Mouse (Mus musculus): Measurements from ENCODE around the gene Phf2.

Phf2 gene

DNA sequence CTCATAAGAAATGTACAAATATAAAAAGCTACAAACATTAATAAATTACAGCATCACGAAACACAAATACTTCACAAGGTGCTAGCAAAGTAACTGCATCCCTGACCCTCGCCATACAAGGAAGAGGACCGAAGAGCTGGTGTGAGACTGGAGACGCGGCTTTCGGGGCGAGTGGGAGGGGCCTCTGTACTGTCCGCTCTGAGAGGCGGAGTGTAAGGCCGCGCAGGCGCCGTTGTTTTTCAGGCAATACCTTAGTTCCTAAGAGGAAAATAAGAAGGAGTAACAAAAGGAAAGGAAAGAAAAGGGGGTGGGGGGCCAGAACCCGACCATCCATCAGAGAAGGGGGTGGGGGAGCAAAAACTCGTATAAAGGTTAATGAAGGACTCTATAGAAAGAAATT, 68.7 kb downstream of the Phf2 start:
- no peak for DNase-seq (ENCODE audit: low spot score in 2 of 2)

DNA sequence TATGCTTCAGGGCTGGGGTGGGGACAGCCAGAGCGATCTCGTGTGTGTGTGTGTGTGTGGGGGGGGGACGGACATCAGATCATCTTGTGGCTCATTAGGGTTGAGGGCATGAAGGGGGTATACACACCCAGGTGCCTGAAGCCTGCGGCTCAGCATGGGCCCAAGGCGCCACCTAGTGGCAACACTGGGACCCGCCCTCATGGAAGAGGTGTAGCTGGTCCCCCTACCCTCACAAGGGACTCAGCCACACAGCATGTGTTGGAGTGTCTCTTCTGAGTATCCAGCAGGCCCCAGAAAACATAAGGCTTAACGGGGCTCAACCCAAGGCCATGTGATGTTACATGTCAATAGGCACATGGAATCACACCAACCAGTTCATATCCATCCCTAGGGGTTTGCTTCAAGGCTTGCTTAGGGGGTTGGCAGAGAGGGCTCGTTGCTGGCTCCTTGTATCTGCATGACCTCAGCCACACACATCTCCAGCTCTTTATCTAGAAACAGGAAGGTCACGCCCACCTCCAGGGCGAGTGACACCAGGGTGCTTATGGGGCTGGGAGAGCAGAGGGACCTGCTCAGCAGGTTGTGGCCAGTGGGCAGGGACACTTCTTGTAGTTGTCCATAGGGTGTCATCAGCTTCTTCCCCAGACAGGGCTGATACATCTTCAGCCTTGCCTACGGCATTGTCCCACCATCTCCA, 69.9 kb downstream of the Phf2 start:
- peak; percentile 38 to 65 for DNase-seq (ENCODE audit: low spot score in 2 of 2)

DNA sequence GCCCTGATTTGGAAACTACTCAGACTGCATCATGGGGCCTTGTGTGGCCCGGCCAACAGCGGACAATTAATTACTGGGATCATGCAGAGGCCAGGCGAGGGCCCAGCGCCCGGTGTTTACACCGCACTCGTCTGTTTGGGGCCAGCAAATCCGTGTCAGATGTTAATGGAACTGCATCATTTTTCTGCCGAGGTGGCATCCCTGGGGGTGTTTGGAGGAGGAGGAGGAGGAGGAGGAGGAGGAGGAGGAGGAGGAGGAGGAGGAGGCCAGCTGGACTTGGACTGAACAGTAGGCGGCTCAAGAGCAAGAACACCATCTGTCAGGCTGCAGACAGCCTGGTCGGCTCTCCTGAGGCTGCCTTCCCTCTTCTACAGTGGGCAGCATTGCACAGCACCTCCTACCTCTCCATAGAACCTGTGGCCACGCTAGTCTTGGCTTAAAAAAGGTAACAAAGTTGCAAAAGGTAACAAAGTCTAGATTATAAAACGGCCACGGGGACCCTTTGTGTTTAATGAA, 72.6 kb downstream of the Phf2 start:
- DNase-seq (ENCODE audit: low spot score in 2 of 2) = no peak

DNA sequence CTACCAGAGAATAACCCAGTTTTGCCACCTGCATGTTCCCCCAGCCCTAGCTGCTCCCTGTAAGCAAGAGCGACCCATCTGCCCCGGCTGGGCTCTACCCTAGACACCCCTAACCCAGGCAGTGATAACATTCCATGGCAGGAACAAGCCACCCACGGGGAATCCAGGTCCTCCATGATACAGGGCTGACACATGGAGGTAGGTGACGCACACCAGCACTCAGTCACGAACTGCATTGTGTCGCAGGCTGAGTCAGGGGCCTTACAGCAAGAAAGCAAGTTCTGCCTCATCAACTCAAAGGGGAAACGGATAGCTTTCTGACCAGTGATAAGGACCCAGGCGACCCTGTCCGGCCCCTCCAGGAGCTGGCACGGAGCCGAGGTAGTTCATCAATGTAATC, 74.0 kb downstream of the Phf2 start:
- DNase-seq (ENCODE audit: low spot score in 2 of 2) = no peak

DNA sequence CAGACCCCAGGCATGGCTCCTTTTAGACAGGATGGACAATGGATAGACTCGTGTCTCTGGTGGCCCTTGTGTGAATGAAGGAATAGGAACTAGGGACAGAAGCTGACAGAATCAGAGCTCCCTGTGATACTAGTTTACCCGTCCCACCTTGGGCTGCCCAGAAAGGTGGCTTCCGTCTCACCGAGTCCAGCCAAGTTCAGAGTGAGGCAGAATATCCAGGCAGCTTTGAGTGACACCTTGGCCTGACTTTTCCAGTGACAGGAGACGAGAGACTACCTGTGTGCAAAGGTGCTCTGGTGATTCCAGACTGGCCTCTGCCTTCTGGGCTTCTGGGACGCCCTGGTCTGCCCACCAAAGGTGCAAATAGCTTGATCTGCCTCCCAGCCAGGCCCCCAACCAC, 75.2 kb downstream of the Phf2 start:
- no peak for DNase-seq (ENCODE audit: low spot score in 2 of 2)

DNA sequence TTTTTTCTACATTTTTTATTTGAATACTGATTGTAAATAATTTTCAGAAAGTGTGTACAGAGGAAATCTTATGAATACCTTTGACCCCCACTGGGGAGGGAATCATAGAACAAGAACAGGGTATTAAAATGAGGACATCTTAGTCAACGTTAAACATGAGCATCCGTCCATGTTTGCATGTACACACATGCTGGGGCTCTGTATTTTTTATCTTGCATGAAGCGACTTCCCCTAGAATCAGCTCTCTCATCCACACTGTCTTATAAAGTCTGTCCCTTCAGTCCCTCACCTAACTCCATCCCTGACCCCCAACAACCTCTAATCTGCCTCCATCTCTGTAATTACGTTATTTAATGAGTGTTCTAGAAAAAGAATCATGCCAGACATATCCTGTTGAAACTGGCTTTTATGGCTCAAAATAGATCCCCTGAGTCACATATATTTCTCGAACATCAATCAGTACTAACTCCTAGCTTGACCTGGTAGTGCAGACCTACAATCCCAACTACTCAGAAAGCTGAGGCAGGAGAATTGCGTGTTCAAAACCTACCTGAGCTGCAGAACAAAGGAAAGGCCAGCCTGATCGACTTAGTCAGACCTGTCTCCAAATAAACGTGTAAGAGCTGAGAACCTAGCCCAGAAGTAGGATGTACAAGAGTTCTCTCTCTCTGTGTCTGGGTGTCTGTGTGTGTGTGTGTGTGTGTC, 86.2 kb downstream of the Phf2 start:
- no peak for DNase-seq (ENCODE audit: low spot score in 2 of 2)

DNA sequence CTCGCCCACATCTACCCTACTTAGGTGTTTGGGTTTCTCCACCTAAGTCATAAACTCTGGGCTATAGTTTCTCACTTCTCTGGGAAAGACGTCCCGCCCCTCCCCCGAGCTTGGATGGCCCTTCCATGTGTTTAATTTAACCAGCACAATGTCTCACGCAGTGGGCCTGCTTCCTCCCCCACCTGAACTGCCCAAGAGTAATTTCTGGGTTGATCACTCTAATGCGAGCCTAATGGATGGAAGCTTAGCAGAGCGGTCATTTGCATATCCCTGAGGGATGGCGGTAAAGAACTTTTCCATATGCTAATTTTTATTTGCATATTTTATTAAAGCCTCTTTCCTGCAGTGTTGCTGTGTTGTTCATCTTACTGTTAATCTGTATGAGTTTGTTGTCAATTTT, 86.8 kb downstream of the Phf2 start:
- DNase-seq (ENCODE audit: low spot score in 2 of 2) = no peak

DNA sequence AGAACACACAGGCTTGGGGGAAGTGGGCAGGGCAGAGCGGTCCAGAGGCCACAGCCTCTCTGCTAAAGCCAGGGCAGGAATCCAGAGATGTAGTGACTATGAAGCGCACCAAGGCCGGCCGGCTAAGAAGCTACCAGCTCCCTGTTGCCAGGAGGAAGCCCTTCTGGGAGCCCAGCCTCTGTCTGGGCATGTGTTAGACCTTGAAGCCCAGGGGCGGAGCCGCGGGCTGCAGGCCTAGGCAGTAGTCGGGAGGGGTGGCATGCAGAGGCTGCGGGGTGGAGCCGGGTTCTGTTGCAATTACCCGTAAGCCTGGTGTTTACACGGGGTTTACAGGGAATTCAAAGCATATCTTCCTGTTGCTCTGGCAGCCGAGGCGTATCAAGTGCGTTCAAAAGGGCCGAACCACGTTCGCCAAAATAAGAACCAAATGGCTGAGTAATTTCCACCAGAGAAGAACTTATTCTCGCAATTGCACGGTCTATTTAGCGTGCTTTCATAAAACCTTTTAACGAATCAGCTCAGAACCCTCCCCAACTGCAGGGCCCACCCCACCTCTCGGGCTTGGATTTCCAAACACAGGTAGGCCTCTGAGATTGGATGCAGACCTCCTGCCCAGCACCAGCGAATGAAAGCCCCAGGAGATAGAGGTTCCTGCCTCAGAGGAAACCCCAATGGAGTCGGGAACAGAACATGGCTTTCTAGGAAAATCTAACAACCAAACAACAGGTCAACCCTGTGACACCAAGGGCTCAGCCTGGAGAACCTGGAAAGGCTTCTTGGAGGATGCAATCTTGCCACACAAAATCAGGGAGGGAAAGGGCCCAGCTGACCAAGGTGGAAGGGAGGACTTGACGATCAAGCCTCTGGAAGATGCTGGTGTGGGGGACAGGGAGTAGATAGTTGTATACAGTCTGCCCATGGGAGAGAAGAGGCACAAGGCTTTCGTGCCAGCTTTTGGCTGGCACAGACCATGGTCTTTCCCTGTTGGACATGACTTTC, 87.9 kb downstream of the Phf2 start:
- DNase-seq (ENCODE audit: low spot score in 2 of 2) = no peak

DNA sequence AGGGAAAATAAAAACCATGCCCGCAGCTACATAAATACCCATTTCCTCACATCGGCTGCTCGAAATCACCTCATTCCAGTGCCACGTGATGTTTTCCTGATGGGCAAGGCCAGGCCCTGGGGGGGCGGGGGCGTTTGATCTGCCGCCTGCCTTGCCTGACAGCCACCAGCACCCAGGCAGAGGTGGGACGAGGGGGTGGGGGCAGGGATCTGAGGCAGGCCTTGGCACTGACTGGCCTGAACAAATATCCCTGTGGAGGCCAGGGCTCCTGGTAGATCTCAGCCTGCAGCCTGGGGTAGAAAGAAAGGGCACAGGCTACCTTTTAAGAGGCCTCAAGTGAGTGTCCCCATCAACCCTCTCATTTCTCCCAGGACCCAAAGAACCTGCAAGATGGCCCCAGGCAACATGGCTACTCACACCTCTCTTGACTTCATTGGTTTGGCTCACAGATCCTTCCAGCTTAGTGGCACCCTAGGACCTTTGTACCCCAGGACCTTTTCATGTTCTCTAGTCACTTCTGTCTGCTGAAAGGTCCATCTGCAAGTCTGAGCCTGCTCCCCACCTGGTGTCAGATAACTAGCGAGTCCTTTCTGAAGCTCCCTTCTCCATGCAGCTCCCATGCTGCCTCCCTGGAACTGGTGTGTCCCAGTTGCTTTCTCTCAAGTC, 90.4 kb downstream of the Phf2 start:
- no peak for DNase-seq (ENCODE audit: low spot score in 2 of 2)

DNA sequence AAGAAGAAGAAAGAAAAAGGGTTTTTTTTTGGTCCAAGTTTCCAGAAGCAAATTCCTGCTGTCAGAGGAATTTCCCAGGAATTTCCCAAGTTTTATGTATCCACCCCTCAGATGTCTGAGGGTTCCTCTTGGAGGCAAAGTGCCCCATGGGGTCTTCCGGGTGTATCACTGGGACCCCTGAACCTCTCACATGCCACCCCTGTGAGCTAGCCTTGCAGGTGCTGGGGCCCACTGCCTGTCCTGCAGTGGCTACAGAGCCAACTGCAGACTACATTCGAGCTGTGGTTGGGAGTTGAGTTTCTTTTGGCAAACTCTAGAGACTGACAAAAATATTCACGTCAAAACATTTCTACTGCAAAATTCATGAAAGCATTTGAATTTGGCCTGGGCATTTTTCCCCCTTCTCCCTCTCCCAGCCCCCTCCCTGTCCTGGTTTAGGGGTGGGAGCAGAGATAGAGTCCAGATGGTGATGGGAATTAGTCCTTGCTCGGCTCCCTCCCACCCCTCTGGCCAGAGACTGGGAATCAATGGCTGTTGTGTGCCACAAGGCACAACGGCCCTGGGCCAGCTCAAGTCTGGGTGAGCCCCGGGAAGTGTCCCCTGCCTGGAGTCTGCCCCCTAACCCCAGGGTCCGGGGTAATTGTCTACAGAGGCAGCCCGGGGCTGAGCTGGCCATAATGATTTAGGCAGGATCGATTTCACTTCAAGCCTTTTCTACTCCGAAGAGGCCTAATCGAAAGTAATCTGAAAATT, 91.2 kb downstream of the Phf2 start:
- DNase-seq (ENCODE audit: low spot score in 2 of 2) = no peak

DNA sequence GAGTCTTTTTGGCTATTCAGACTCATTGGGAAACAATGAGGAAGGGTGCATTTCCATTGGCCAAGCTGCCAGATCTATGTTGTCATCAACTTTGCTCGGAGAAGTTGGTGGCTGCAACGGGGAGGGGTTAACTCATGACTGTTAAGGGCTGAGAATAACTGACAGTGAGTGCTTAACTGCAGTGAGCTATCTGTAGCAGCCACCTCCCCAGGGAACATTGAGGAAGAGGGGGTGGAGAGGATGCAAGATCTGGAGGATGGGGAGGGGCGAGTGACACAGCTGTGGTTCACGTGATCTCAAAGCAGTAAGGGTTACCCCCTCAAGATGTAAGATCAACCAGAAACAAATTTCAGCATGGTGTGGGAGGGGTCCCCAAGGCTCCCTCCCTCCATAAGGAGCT, 92.8 kb downstream of the Phf2 start:
- no peak for DNase-seq (ENCODE audit: low spot score in 2 of 2)

DNA sequence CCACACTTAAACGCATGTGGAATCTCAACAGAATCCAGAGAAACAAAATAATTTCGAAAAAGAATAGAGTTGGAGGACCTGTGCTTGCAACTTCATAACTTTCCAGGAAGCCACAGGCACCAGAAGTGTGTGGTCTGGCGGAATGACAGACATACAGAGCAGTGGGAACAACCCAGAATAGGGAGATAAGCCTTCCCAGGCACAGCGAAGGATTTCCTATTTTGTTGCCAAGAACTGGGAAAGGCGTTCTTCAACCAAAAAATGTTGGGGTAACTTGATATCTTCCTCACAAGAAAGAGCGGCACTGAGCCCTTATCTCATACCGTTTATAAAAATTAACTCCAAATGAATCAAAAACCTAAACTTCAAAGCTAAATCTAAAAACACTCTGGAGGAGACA, 96.4 kb downstream of the Phf2 start:
- DNase-seq (ENCODE audit: low spot score in 2 of 2) = no peak

DNA sequence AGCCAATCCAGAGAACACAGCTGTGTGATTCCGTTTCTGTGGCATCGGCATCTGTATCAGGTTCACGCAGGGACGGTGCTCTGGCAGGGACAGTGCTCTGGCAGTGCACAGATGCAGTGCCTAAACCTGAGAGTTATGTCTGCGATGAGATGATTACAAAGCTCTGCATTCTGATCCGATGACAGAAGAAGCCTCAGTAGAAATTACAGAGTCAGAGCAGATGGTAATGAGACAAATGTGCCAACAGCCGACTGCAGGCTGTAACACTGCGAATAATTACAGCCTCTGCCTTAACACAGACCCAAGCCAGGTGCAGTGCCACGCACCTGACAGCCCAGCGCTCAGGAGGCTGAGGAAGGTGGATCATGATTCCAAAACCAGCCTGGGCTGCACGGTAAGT, 102.8 kb downstream of the Phf2 start:
- DNase-seq (ENCODE audit: low spot score in 2 of 2) = peak in 1 of 2 experiments; percentile 7

DNA sequence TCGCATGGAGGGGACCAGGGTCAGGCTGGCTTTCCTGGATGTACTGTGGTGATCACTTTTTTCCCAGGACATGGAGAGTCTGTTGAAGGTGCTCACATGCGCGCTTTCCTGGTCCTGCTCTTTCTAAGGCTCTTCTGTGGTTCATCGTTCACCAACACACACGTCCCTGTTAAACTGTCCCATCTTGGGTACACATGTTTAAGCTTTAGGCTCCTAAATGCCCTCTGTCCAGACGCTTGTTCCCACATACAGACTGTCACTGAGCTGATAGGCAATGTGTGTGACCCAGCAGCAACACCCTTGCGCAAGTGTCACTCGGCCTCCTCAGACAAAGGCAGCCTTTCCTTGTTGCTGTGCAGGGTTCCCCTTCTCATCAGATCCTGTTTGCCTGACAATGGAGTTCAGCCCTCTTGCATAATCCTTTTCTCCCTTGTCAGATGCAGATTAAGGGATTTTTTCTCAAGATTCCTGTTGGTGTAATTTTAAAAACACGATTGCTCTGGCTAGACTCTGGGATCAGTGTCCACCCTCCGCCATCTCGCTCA, 107.1 kb downstream of the Phf2 start:
- no peak for DNase-seq (ENCODE audit: low spot score in 2 of 2)

DNA sequence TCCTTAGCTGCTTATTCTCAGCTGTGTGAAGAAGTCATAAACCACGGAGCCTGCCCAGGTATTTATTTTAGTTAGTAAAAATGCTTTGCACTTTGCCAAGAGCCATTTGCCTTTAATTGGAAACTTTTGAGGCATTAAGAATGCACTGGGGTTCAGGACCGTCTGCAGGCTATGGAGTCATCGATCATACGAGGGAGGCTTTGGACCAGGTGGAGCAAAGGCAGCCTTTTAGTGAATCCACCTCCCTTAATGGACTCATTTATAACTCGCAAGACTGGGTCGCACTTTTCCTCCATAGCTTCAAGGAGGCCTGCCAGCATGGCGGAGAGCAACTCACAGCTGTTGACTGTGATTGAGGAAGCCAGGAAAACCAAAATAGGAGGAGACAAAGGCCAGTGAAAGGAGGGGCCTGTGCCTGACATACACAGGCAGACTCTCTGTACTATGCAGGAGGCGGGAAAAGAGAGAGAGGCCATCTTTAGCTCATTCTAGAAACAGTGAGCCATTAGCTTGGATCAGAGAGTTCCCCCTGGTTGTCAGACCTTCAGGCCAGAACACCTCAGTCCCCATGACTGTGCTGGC, 110.0 kb downstream of the Phf2 start:
- DNase-seq (ENCODE audit: low spot score in 2 of 2) = no peak

DNA sequence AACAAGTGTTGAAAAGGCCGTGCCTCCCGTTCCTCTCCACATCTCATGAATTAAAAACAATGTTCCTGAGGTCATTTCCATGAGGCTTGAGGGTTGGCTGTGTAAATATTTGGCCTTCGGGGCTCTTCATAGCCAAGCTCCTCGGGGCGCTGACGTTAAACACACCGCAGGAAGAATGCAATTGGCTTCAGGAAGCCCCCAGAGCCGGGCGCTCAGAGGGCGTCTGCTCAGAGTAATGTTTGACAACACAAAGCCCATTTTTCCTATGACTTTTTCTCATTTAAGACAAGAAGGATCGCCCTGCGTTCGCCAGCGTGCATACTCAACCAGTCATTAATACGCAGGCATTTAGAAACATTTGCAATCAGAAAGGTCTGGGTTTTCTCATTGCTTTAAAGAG, 114.2 kb downstream of the Phf2 start:
- no peak for DNase-seq (ENCODE audit: low spot score in 2 of 2)
